Mouse (Mus musculus) intestine, embryonic 14.5 days (tissue): Measurements from ENCODE around the gene Mypn. TPM values are rescaled to one million over a fixed set of nuclear protein-coding genes. Genes with fewer than 3 reads are reported as not detected.

ENCODE experiments used
- ATAC-seq: fragments of 200-750 bp; cut with Nextera tagmentation; replicated peaks from 2 replicates; pipeline ENCODE4 v1.8.0; 2017; ENCODE audit warnings: low read depth, moderate number of reproducible peaks, moderate TSS enrichment, moderate library complexity; ENCODE audit not compliant: low FRiP score, low TSS enrichment
- DNase-seq: peaks from one replicate; pipeline ENCODE4 v3.0.0-alpha.2; 2018; ENCODE audit warnings: low spot score
- H3K27ac ChIP-seq: fragments of 300-500 bp; sonication (generic); 2 replicates; pipeline ENCODE4 v1.5.1; 2014; ENCODE audit warnings: low read depth, mild to moderate bottlenecking, control low read depth
- H3K27me3 ChIP-seq: fragments of 300-500 bp; sonication (generic); replicated peaks from 2 replicates; pipeline ENCODE4 v1.6.1; 2014; ENCODE audit warnings: low read length, control low read depth; ENCODE audit not compliant: control insufficient read depth, insufficient read depth
- H3K36me3 ChIP-seq: fragments of 300-500 bp; sonication (generic); 2 replicates; pipeline ENCODE4 v1.6.1; 2014; ENCODE audit warnings: low read length, control low read depth; ENCODE audit not compliant: control insufficient read depth, insufficient read depth
- H3K4me1 ChIP-seq: fragments of 300-500 bp; sonication (generic); replicated peaks from 2 replicates; pipeline ENCODE4 v1.6.1; 2014; ENCODE audit warnings: low read length, control low read depth, mixed read lengths; ENCODE audit not compliant: control insufficient read depth, insufficient read depth
- H3K4me2 ChIP-seq: fragments of 300-500 bp; sonication (generic); 2 replicates; pipeline ENCODE4 v1.6.1; 2014; ENCODE audit warnings: low read length
- H3K4me3 ChIP-seq: fragments of 300-500 bp; sonication (generic); 2 replicates; pipeline ENCODE4 v1.5.1; 2014; ENCODE audit warnings: low read depth, low read length, control low read depth, mixed read lengths
- H3K9ac ChIP-seq: fragments of 300-500 bp; sonication (generic); 2 replicates; pipeline ENCODE4 v1.6.1; 2014; ENCODE audit warnings: mild to moderate bottlenecking, low read length
- H3K9me3 ChIP-seq: fragments of 300-500 bp; sonication (generic); 2 replicates; pipeline ENCODE4 v1.6.1; 2016; ENCODE audit warnings: low read length, control low read depth; ENCODE audit not compliant: control insufficient read depth
- WGBS: fragments of 180-500 bp; shearing (Covaris S2); extraction: QIAGEN DNeasy Blood & Tissue Kit; methylation state at CpG from one replicate; pipeline ENCODE4 v1.1.7; 2014; 5-methylcytosine and 5-hydroxymethylcytosine counted together
- polyA plus RNA-seq: library from polyadenylated mRNA; unstranded; fragments of >200 nt; fragmentation: Nextera tagmentation; extraction: Ambion mirVana; gene quantifications from 2 replicates; pipeline ENCODE4 v1.2.1, GENCODE M21; 2014

Gene Mypn
- polyA plus RNA-seq, 1 experiment from 2014 or later, result not detected

GRCm38 (mm10) chr10:63168124-63168523, 35.6 kb downstream of the Mypn start:
- H3K27ac ChIP-seq, result no peak overlapping the region
- no peaks in the 10 kb centered on the region for H3K27me3 ChIP-seq
- 91% methylated on average over 12 of the region's 12 CpGs for WGBS
- no peaks in the 10 kb centered on the region for H3K4me1 ChIP-seq
- no peak overlapping the region for H3K9ac ChIP-seq
- ATAC-seq, result no peak
- H3K9me3 ChIP-seq, result no peaks in the 10 kb centered on the region
- no peak overlapping the region for H3K4me3 ChIP-seq
- H3K36me3 ChIP-seq, result no peaks in the 10 kb centered on the region
- no peak for DNase-seq
- H3K4me2 ChIP-seq, result no peak overlapping the region

- DNase-seq (no peak), ATAC-seq (no peak)
- 77% methylated on average over 10 of the region's 10 CpGs for WGBS
- H3K9me3 ChIP-seq, result no peaks in the 10 kb centered on the region
- H3K36me3 ChIP-seq, result no peaks in the 10 kb centered on the region
- no peak overlapping the region for H3K27ac ChIP-seq
- H3K4me1 ChIP-seq, result no peaks in the 10 kb centered on the region
- H3K9ac ChIP-seq, result no peak overlapping the region
- no peaks in the 10 kb centered on the region for H3K27me3 ChIP-seq
- H3K4me2 ChIP-seq, result no peak overlapping the region
- no peak overlapping the region for H3K4me3 ChIP-seq
Observed at GRCm38 (mm10) chr10:63167241-63167995, 36.3 kb downstream of the Mypn start.

- ATAC-seq (no peak), DNase-seq (no peak)
- no peak overlapping the region for H3K4me2 ChIP-seq
- WGBS, result 68% methylated on average over 16 of the region's 16 CpGs
- no peak overlapping the region for H3K4me3 ChIP-seq
- no peaks in the 10 kb centered on the region for H3K36me3 ChIP-seq
- no peak overlapping the region for H3K9ac ChIP-seq
- H3K27ac ChIP-seq, result no peak overlapping the region
- H3K9me3 ChIP-seq, result no peaks in the 10 kb centered on the region
- H3K4me1 ChIP-seq, result no peaks in the 10 kb centered on the region
- no peaks in the 10 kb centered on the region for H3K27me3 ChIP-seq
Observed at GRCm38 (mm10) chr10:63165752-63166412, 37.9 kb downstream of the Mypn start.

GRCm38 (mm10) chr10:63161240-63161639, 42.5 kb downstream of the Mypn start:
- no peak for DNase-seq
- Histone ChIP-seq H3K4me1 (no peaks in the 10 kb centered on the region), H3K4me3 (no peak overlapping the region), H3K4me2 (no peak overlapping the region), H3K36me3 (no peaks in the 10 kb centered on the region), H3K27me3 (no peaks in the 10 kb centered on the region), H3K9ac (no peak overlapping the region), H3K9me3 (no peaks in the 10 kb centered on the region), H3K27ac (no peak overlapping the region)
- ATAC-seq, result no peak
- WGBS, result 49% methylated on average over 5 of the region's 5 CpGs

GRCm38 (mm10) chr10:63160671-63161070, 43.1 kb downstream of the Mypn start:
- WGBS, result 69% methylated on average over 12 of the region's 12 CpGs

GRCm38 (mm10) chr10:63158191-63158590, 45.6 kb downstream of the Mypn start:
- no peaks in the 10 kb centered on the region for H3K9me3 ChIP-seq
- ATAC-seq (no peak; the same call in 1 of the 2 replicates), DNase-seq (no peak)
- H3K36me3 ChIP-seq, result no peaks in the 10 kb centered on the region
- H3K27ac ChIP-seq, result no peak overlapping the region
- no peak overlapping the region for H3K4me3 ChIP-seq
- no peaks in the 10 kb centered on the region for H3K4me1 ChIP-seq
- no peak overlapping the region for H3K9ac ChIP-seq
- WGBS, result 66% methylated on average over 13 of the region's 13 CpGs
- no peaks in the 10 kb centered on the region for H3K27me3 ChIP-seq
- no peak overlapping the region for H3K4me2 ChIP-seq

More at GRCm38 (mm10) chr10:63160671-63161070, 43.1 kb downstream of the Mypn start:
- no peaks in the 10 kb centered on the region for H3K36me3 ChIP-seq
- no peaks in the 10 kb centered on the region for H3K27me3 ChIP-seq
- H3K9ac ChIP-seq, result no peak overlapping the region
- no peak for DNase-seq
- no peak overlapping the region for H3K27ac ChIP-seq
- no peak overlapping the region for H3K4me2 ChIP-seq
- no peak overlapping the region for H3K4me3 ChIP-seq
- no peaks in the 10 kb centered on the region for H3K4me1 ChIP-seq
- ATAC-seq, result no peak
- H3K9me3 ChIP-seq, result no peaks in the 10 kb centered on the region

GRCm38 (mm10) chr10:63157491-63157890, 46.3 kb downstream of the Mypn start:
- ATAC-seq (no peak), DNase-seq (no peak)
- Histone ChIP-seq H3K4me1 (no peaks in the 10 kb centered on the region), H3K9me3 (no peaks in the 10 kb centered on the region), H3K36me3 (no peaks in the 10 kb centered on the region), H3K4me2 (no peak overlapping the region), H3K27me3 (no peaks in the 10 kb centered on the region), H3K9ac (no peak overlapping the region), H3K4me3 (no peak overlapping the region), H3K27ac (no peak overlapping the region)
- 86% methylated on average over 4 of the region's 4 CpGs for WGBS

GRCm38 (mm10) chr10:63156919-63157318, 46.8 kb downstream of the Mypn start:
- no peak overlapping the region for H3K27ac ChIP-seq
- no peak overlapping the region for H3K4me2 ChIP-seq
- no peaks in the 10 kb centered on the region for H3K36me3 ChIP-seq
- 54% methylated on average over 4 of the region's 4 CpGs for WGBS
- H3K9ac ChIP-seq, result no peak overlapping the region
- no peaks in the 10 kb centered on the region for H3K4me1 ChIP-seq
- H3K27me3 ChIP-seq, result no peaks in the 10 kb centered on the region
- DNase-seq (no peak), ATAC-seq (no peak)
- no peaks in the 10 kb centered on the region for H3K9me3 ChIP-seq
- H3K4me3 ChIP-seq, result no peak overlapping the region

- Histone ChIP-seq H3K4me2 (no peak overlapping the region), H3K4me3 (no peak overlapping the region), H3K9ac (no peak overlapping the region), H3K4me1 (no peaks in the 10 kb centered on the region), H3K9me3 (no peaks in the 10 kb centered on the region), H3K27ac (no peak overlapping the region), H3K36me3 (no peaks in the 10 kb centered on the region), H3K27me3 (no peaks in the 10 kb centered on the region)
- ATAC-seq, result no peak
- WGBS, result 98% methylated on average over 1 of the region's 1 CpGs
- no peak for DNase-seq
Observed at GRCm38 (mm10) chr10:63156351-63156750, 47.4 kb downstream of the Mypn start.
